Mouse (Mus musculus): ENCODE results near the gene Gclm.

GRCm38 (mm10) chr3:122313936-122314335, 68.6 kb downstream of the Gclm start:
- TF ChIP-seq MAX (IDR thresholded peaks at IDR 0.05; ENCODE audit: low read depth) (no peak), E2F4 (IDR thresholded peaks at IDR 0.05; ENCODE audit: insufficient read depth) (no peak), POLR2A (IDR thresholded peaks at IDR 0.05; ENCODE audit: insufficient read length, low read depth) (no peak), REST (IDR thresholded peaks at IDR 0.05; ENCODE audit: insufficient read depth, insufficient read length) (no peak), TCF12 (IDR thresholded peaks at IDR 0.05; ENCODE audit: insufficient read depth, poor library complexity, severe bottlenecking) (no peak), MYOG (IDR thresholded peaks at IDR 0.05; ENCODE audit: control insufficient read depth in 1 of 3, insufficient read depth in 1 of 3, insufficient read length in 2 of 3, low read depth in 2 of 3) (no peak), USF1 (IDR thresholded peaks at IDR 0.05; ENCODE audit: low read depth) (no peak)

Data from myocyte (in vitro differentiated cells).